15 mouse cellular contexts compared by ENCODE assay signal in genomic region chr17:90583196-90583595, GRCm38 (mm10).
DNase-seq lines count a peak whose midpoint lies in the region; ATAC-seq and TF ChIP-seq lines count a peak whose summit lies in the region.
"Had no signal": no experiment of that assay in that cellular context is flagged by ENCODE, and none has a peak within 500 bp of the region (broad histone marks: within the 10 kb centered on the region; RNA-seq: fewer than 3 reads in every experiment).

No protein-coding gene starts in this region.

- H3K9me3 ChIP-seq in hindbrain, embryonic 13.5 days, result no peaks in the 10 kb centered on the region
- no peaks in the 10 kb centered on the region for H3K9me3 ChIP-seq in hindbrain, embryonic 12.5 days (replicated peaks)
- H3K9me3 ChIP-seq in neural tube, embryonic 13.5 days, result no peaks in the 10 kb centered on the region
- H3K9me3 ChIP-seq in stomach, postnatal 0 days (ENCODE audit: control insufficient read depth, low read length), result no peaks in the 10 kb centered on the region
- H3K9me3 ChIP-seq: neural tube, embryonic 12.5 days had no signal

- DNase-seq in cerebellum, adult 11-12 months, result peak; percentile 32
- DNase-seq in cerebellum, adult 8-10 months, result no peak
- DNase-seq in neural tube, embryonic 10.5 days (ENCODE audit: extremely low spot score, low spot score), result no peak
- no peak for DNase-seq in stomach, postnatal 0 days (ENCODE audit: low spot score)
- no peak for DNase-seq in left cerebral cortex, postnatal 36 days (ENCODE audit: low spot score in 2 of 2)
- DNase-seq: adrenal gland, postnatal 10 days; gastrocnemius, postnatal 10 days; heart, adult 2 months; liver, postnatal 0 days; right cerebral cortex, adult 18-20 months; thymus, postnatal 14 days had no signal

- no peaks in the 10 kb centered on the region for H3K27me3 ChIP-seq in hindbrain, embryonic 13.5 days
- no peaks in the 10 kb centered on the region for H3K27me3 ChIP-seq in hindbrain, embryonic 12.5 days
- no peaks in the 10 kb centered on the region for H3K27me3 ChIP-seq in neural tube, embryonic 13.5 days
- no peaks in the 10 kb centered on the region for H3K27me3 ChIP-seq in stomach, postnatal 0 days (ENCODE audit: control insufficient read depth, insufficient read depth, low read length)
- H3K27me3 ChIP-seq: neural tube, embryonic 12.5 days had no signal

- H3K27ac ChIP-seq in hindbrain, embryonic 13.5 days, result peak overlapping the region; percentile 63
- no peak overlapping the region for H3K27ac ChIP-seq in hindbrain, embryonic 12.5 days
- H3K27ac ChIP-seq in neural tube, embryonic 13.5 days (replicated peaks), result 0 out of 2 replicates have a peak overlapping the region, but pooled peaks have one; percentile 28
- H3K27ac ChIP-seq in stomach, postnatal 0 days (replicated peaks), result no peak overlapping the region
- H3K27ac ChIP-seq: heart, adult 2 months; neural tube, embryonic 12.5 days had no signal

- peaks cover 8% of the 10 kb centered on the region for H3K36me3 ChIP-seq in hindbrain, embryonic 13.5 days
- no peaks in the 10 kb centered on the region for H3K36me3 ChIP-seq in hindbrain, embryonic 12.5 days
- no peaks in the 10 kb centered on the region; the same call in 1 of the 2 replicates for H3K36me3 ChIP-seq in neural tube, embryonic 13.5 days
- no peaks in the 10 kb centered on the region for H3K36me3 ChIP-seq in stomach, postnatal 0 days (ENCODE audit: control insufficient read depth, insufficient read depth, low read length)
- H3K36me3 ChIP-seq: neural tube, embryonic 12.5 days had no signal

- ATAC-seq in hindbrain, embryonic 13.5 days (ENCODE audit: low FRiP score), result no peak
- ATAC-seq in hindbrain, embryonic 12.5 days (ENCODE audit: low FRiP score), result no peak
- no peak for ATAC-seq in neural tube, embryonic 13.5 days (ENCODE audit: low read depth)
- peak; percentile 42; the same call in 1 of the 2 replicates for ATAC-seq in stomach, postnatal 0 days (ENCODE audit: low FRiP score, low TSS enrichment)
- ATAC-seq: liver, postnatal 0 days had no signal

- peaks cover 15% of the 10 kb centered on the region for H3K4me1 ChIP-seq in hindbrain, embryonic 13.5 days (replicated peaks)
- 0 out of 2 replicates have a peak, but pooled peaks cover 3% of the 10 kb centered on the region for H3K4me1 ChIP-seq in hindbrain, embryonic 12.5 days
- H3K4me1 ChIP-seq in neural tube, embryonic 13.5 days (replicated peaks), result peaks cover 15% of the 10 kb centered on the region; the same call in 1 of the 2 replicates
- H3K4me1 ChIP-seq in stomach, postnatal 0 days (replicated peaks; ENCODE audit: control insufficient read depth, insufficient read depth), result no peaks in the 10 kb centered on the region
- H3K4me1 ChIP-seq: neural tube, embryonic 12.5 days had no signal

- no peak overlapping the region for H3K9ac ChIP-seq in hindbrain, embryonic 13.5 days
- H3K9ac ChIP-seq in hindbrain, embryonic 12.5 days, result no peak overlapping the region
- H3K9ac ChIP-seq in neural tube, embryonic 13.5 days, result 0 out of 2 replicates have a peak overlapping the region, but pooled peaks have one; percentile 19
- no peak overlapping the region for H3K9ac ChIP-seq in stomach, postnatal 0 days (ENCODE audit: low read length)
- H3K9ac ChIP-seq: liver, postnatal 0 days; neural tube, embryonic 12.5 days had no signal

- no peak overlapping the region for H3K4me3 ChIP-seq in hindbrain, embryonic 13.5 days
- H3K4me3 ChIP-seq in hindbrain, embryonic 12.5 days, result no peak overlapping the region
- H3K4me3 ChIP-seq in neural tube, embryonic 13.5 days, result no peak overlapping the region
- H3K4me3 ChIP-seq in stomach, postnatal 0 days (ENCODE audit: low read depth, low read length), result no peak overlapping the region
- H3K4me3 ChIP-seq: heart, adult 2 months; neural tube, embryonic 12.5 days had no signal

- no peak for TF ChIP-seq EP300 in stomach, postnatal 0 days (optimal IDR thresholded peaks at IDR 0.05)

- intact Hi-C loops in left cerebral cortex, postnatal 36 days (cut with DNase I), result loop anchor here (5.0 to 10.0 kb wide), 3 partner anchors 76 to 1628 kb away; no protein-coding TSS in a partner anchor

- no peak overlapping the region for H3K4me2 ChIP-seq in hindbrain, embryonic 13.5 days
- no peak overlapping the region for H3K4me2 ChIP-seq in hindbrain, embryonic 12.5 days (replicated peaks)
- no peak overlapping the region for H3K4me2 ChIP-seq in neural tube, embryonic 13.5 days
- H3K4me2 ChIP-seq in stomach, postnatal 0 days (replicated peaks; ENCODE audit: low read depth), result no peak overlapping the region
- H3K4me2 ChIP-seq: neural tube, embryonic 12.5 days had no signal

- TF ChIP-seq CTCF in stomach, postnatal 0 days (IDR thresholded peaks at IDR 0.05; ENCODE audit: low read depth), result no peak

- WGBS in hindbrain, embryonic 13.5 days, result 50% methylated on average over 3 of the region's 3 CpGs
- 71% methylated on average over 3 of the region's 3 CpGs for WGBS in hindbrain, embryonic 12.5 days
- WGBS in neural tube, embryonic 13.5 days, result 49% methylated on average over 3 of the region's 3 CpGs
- 55% methylated on average over 3 of the region's 3 CpGs for WGBS in stomach, postnatal 0 days

Comparison
In these comparisons a context has a peak if more than half of its experiments do, and no peak if none do; other contexts are left out.
1. H3K27ac ChIP-seq: peak in hindbrain, embryonic 13.5 days (single experiment) and neural tube, embryonic 13.5 days (single experiment); none in hindbrain, embryonic 12.5 days (single experiment) and stomach, postnatal 0 days (single experiment).